Mouse (Mus musculus) lung, embryonic 14.5 days (tissue): ENCODE measurements at regions not wholly inside any gene's neighbourhood (a gene's known extent, or its start where the extent isn't known, plus 50 kb on each side); places are given as distances from the start of the nearest gene placed in this dataset.

Experiments
- ATAC-seq: fragments of 200-750 bp; cut with Nextera tagmentation; 2 replicates; pipeline ENCODE4 v1.8.0; 2017; ENCODE audit warnings: mild to moderate bottlenecking, moderate TSS enrichment, moderate library complexity; ENCODE audit not compliant: insufficient read depth
- DNase-seq: peaks from one replicate; pipeline ENCODE4 v3.0.0-alpha.2; 2015
- H3K27ac ChIP-seq: fragments of 300-500 bp; sonication (generic); 2 replicates; pipeline ENCODE4 v1.5.1; 2014; ENCODE audit warnings: low read depth, mild to moderate bottlenecking, moderate library complexity
- H3K27me3 ChIP-seq: fragments of 300-500 bp; sonication (generic); 2 replicates; pipeline ENCODE4 v1.6.1; 2014; ENCODE audit warnings: low read length, control low read depth; ENCODE audit not compliant: insufficient read depth
- H3K36me3 ChIP-seq: fragments of 300-500 bp; sonication (generic); 2 replicates; pipeline ENCODE4 v1.6.1; 2014; ENCODE audit warnings: control low read depth; ENCODE audit not compliant: insufficient read depth
- H3K4me1 ChIP-seq: fragments of 300-500 bp; sonication (generic); 2 replicates; pipeline ENCODE4 v1.6.1; 2014; ENCODE audit warnings: antibody characterized with exemption, control low read depth; ENCODE audit not compliant: insufficient read depth
- H3K4me2 ChIP-seq: fragments of 300-500 bp; sonication (generic); 2 replicates; pipeline ENCODE4 v1.6.1; 2014; ENCODE audit warnings: mild to moderate bottlenecking
- H3K4me3 ChIP-seq: fragments of 300-500 bp; sonication (generic); 2 replicates; pipeline ENCODE4 v1.5.1; 2014; ENCODE audit warnings: low read depth, low read length
- H3K9ac ChIP-seq: fragments of 300-500 bp; sonication (generic); 2 replicates; pipeline ENCODE4 v1.6.1; 2014
- H3K9me3 ChIP-seq: fragments of 300-500 bp; sonication (generic); 2 replicates; pipeline ENCODE4 v1.6.1; 2016; ENCODE audit warnings: low read depth, low read length, control low read depth
- CTCF ChIP-seq: IDR thresholded peaks from 2 replicates; pipeline ENCODE4 v1.5.1; 2016; ENCODE audit warnings: antibody characterized with exemption, low read depth
- WGBS: fragments of 180-500 bp; shearing (Covaris S2); extraction: QIAGEN DNeasy Blood & Tissue Kit; methylation state at CpG from one replicate; pipeline ENCODE4 v1.1.7; 2014; 5-methylcytosine and 5-hydroxymethylcytosine counted together

- TF ChIP-seq CTCF: no peak
- no peaks in the 10 kb centered on the region for H3K9me3 ChIP-seq
- WGBS: 88% methylated on average over 1 of the region's 1 CpGs
- no peak overlapping the region for H3K9ac ChIP-seq
- DNase-seq (no peak), ATAC-seq (no peak)
- no peak overlapping the region for H3K27ac ChIP-seq
- H3K4me3 ChIP-seq: no peak overlapping the region
- H3K36me3 ChIP-seq: no peaks in the 10 kb centered on the region
- H3K4me2 ChIP-seq: no peak overlapping the region
- no peaks in the 10 kb centered on the region for H3K4me1 ChIP-seq
- H3K27me3 ChIP-seq: no peaks in the 10 kb centered on the region
These were observed 71.4 kb upstream of the Klf9 start for GRCm38 (mm10) chr19:23069656-23070055.

GRCm38 (mm10) chr19:23071000-23071399 lies 70.0 kb upstream of the Klf9 start:
- H3K36me3 ChIP-seq: no peaks in the 10 kb centered on the region
- no peak for ATAC-seq
- 89% methylated on average over 1 of the region's 1 CpGs for WGBS

GRCm38 (mm10) chr19:23074602-23075570 lies 66.1 kb upstream of the Klf9 start:
- Histone ChIP-seq H3K36me3 (no peaks in the 10 kb centered on the region), H3K9ac (no peak overlapping the region), H3K27ac (no peak overlapping the region), H3K9me3 (no peaks in the 10 kb centered on the region), H3K4me1 (no peaks in the 10 kb centered on the region), H3K4me2 (no peak overlapping the region), H3K27me3 (no peaks in the 10 kb centered on the region), H3K4me3 (no peak overlapping the region)
- no peak for DNase-seq
- WGBS: 86% methylated on average over 14 of the region's 14 CpGs
- ATAC-seq: no peak
- no peak for TF ChIP-seq CTCF

More at GRCm38 (mm10) chr19:23071000-23071399, 70.0 kb upstream of the Klf9 start:
- no peak overlapping the region for H3K27ac ChIP-seq
- no peak overlapping the region for H3K4me3 ChIP-seq
- TF ChIP-seq CTCF: no peak
- no peak overlapping the region for H3K9ac ChIP-seq
- no peaks in the 10 kb centered on the region for H3K4me1 ChIP-seq
- no peaks in the 10 kb centered on the region for H3K9me3 ChIP-seq
- DNase-seq: no peak
- H3K4me2 ChIP-seq: no peak overlapping the region
- no peaks in the 10 kb centered on the region for H3K27me3 ChIP-seq

- H3K4me1 ChIP-seq: no peaks in the 10 kb centered on the region
- TF ChIP-seq CTCF: no peak
- H3K27me3 ChIP-seq: no peaks in the 10 kb centered on the region
- ATAC-seq (peak; percentile 56; the same call in 1 of the 2 replicates), DNase-seq (peak; percentile 56)
- no peaks in the 10 kb centered on the region for H3K9me3 ChIP-seq
- no peak overlapping the region for H3K4me3 ChIP-seq
- H3K4me2 ChIP-seq: no peak overlapping the region
- H3K27ac ChIP-seq: no peak overlapping the region
- no peaks in the 10 kb centered on the region for H3K36me3 ChIP-seq
- WGBS: 32% methylated on average over 5 of the region's 5 CpGs
- no peak overlapping the region for H3K9ac ChIP-seq
These were observed 65.2 kb upstream of the Klf9 start for GRCm38 (mm10) chr19:23075790-23076189.

GRCm38 (mm10) chr19:23085173-23085660 lies 55.8 kb upstream of the Klf9 start:
- 54% methylated on average over 7 of the region's 7 CpGs for WGBS
- H3K9ac ChIP-seq: no peak overlapping the region
- H3K4me1 ChIP-seq: no peaks in the 10 kb centered on the region
- H3K36me3 ChIP-seq: no peaks in the 10 kb centered on the region
- H3K9me3 ChIP-seq: no peaks in the 10 kb centered on the region
- H3K27me3 ChIP-seq: no peaks in the 10 kb centered on the region
- no peak for ATAC-seq
- TF ChIP-seq CTCF: no peak
- H3K4me3 ChIP-seq: no peak overlapping the region
- DNase-seq: no peak
- H3K27ac ChIP-seq: no peak overlapping the region
- H3K4me2 ChIP-seq: no peak overlapping the region

- 87% methylated on average over 3 of the region's 3 CpGs for WGBS
These were observed 53.5 kb upstream of the Klf9 start for GRCm38 (mm10) chr19:23087575-23087974.

GRCm38 (mm10) chr19:23089081-23089480 lies 51.9 kb upstream of the Klf9 start:
- DNase-seq (no peak), ATAC-seq (no peak)
- Histone ChIP-seq H3K4me2 (no peak overlapping the region), H3K4me3 (no peak overlapping the region), H3K9ac (no peak overlapping the region), H3K9me3 (no peaks in the 10 kb centered on the region), H3K27me3 (no peaks in the 10 kb centered on the region), H3K36me3 (no peaks in the 10 kb centered on the region), H3K27ac (no peak overlapping the region), H3K4me1 (no peaks in the 10 kb centered on the region)
- TF ChIP-seq CTCF: no peak
- 93% methylated on average over 1 of the region's 1 CpGs for WGBS

More at GRCm38 (mm10) chr19:23087575-23087974, 53.5 kb upstream of the Klf9 start:
- TF ChIP-seq CTCF: no peak
- Histone ChIP-seq H3K4me1 (no peaks in the 10 kb centered on the region), H3K9ac (no peak overlapping the region), H3K4me2 (no peak overlapping the region), H3K36me3 (no peaks in the 10 kb centered on the region), H3K27me3 (no peaks in the 10 kb centered on the region), H3K9me3 (no peaks in the 10 kb centered on the region), H3K27ac (no peak overlapping the region), H3K4me3 (no peak overlapping the region)
- no peak for DNase-seq
- no peak for ATAC-seq
